Mouse (Mus musculus) brown adipose tissue, adult 24 weeks (tissue): Measurements from ENCODE around the gene Shf. TPM values are rescaled to one million over a fixed set of nuclear protein-coding genes. Genes with fewer than 3 reads are reported as not detected.

Experiments used
- H3K27ac ChIP-seq: fragments of 200-500 bp; replicated peaks from 2 replicates; pipeline ENCODE4 v1.5.1; 2012; ENCODE audit warnings: low read depth, mild to moderate bottlenecking, low read length
- H3K4me1 ChIP-seq: fragments of 200-500 bp; 2 replicates; pipeline ENCODE4 v1.6.1; 2012; ENCODE audit warnings: low read length, mixed read lengths; ENCODE audit not compliant: control insufficient read depth, insufficient read depth, insufficient read length
- H3K4me3 ChIP-seq: fragments of 200-500 bp; 2 replicates; pipeline ENCODE4 v1.5.1; 2012; ENCODE audit warnings: low read depth, mild to moderate bottlenecking, low read length, moderate library complexity; ENCODE audit not compliant: insufficient read depth
- polyA plus RNA-seq: library from polyadenylated mRNA; stranded (reverse); fragments of >200 nt; gene quantifications from 2 replicates; pipeline ENCODE4 v1.2.4, GENCODE M21; 2012; ENCODE audit not compliant: missing spikeins, insufficient read depth, insufficient read length

The Shf gene
- polyA plus RNA-seq, 1 experiment = 3.1 TPM

GRCm38 (mm10) chr2:122311561-122311960 is 57.4 kb downstream of the Shf start:
- H3K4me3 ChIP-seq = no peak overlapping the region
- H3K27ac ChIP-seq = no peak overlapping the region

GRCm38 (mm10) chr2:122309647-122310046 is 59.3 kb downstream of the Shf start:
- Histone ChIP-seq H3K4me3 (no peak overlapping the region), H3K4me1 (no peaks in the 10 kb centered on the region), H3K27ac (no peak overlapping the region)

More at GRCm38 (mm10) chr2:122311561-122311960, 57.4 kb downstream of the Shf start:
- no peaks in the 10 kb centered on the region for H3K4me1 ChIP-seq

- no peak overlapping the region for H3K27ac ChIP-seq
- H3K4me3 ChIP-seq = no peak overlapping the region
- H3K4me1 ChIP-seq = peaks cover under 1% of the 10 kb centered on the region; the same call in 1 of the 2 replicates
Measured at GRCm38 (mm10) chr2:122306184-122306583, 62.8 kb downstream of the Shf start.

GRCm38 (mm10) chr2:122305097-122305892 is 63.7 kb downstream of the Shf start:
- Histone ChIP-seq H3K4me1 (peaks cover 2% of the 10 kb centered on the region; the same call in 1 of the 2 replicates), H3K4me3 (no peak overlapping the region), H3K27ac (no peak overlapping the region)

GRCm38 (mm10) chr2:122304544-122304943 is 64.4 kb downstream of the Shf start:
- Histone ChIP-seq H3K4me3 (no peak overlapping the region), H3K4me1 (peaks cover 2% of the 10 kb centered on the region; the same call in 1 of the 2 replicates), H3K27ac (no peak overlapping the region)

GRCm38 (mm10) chr2:122302574-122303241 is 66.3 kb downstream of the Shf start:
- Histone ChIP-seq H3K4me3 (no peak overlapping the region), H3K4me1 (peaks cover 2% of the 10 kb centered on the region; the same call in 1 of the 2 replicates), H3K27ac (no peak overlapping the region)

GRCm38 (mm10) chr2:122301921-122302573 is 66.9 kb downstream of the Shf start:
- Histone ChIP-seq H3K27ac (no peak overlapping the region), H3K4me3 (peak overlapping the region; percentile 37; the same call in 1 of the 2 replicates), H3K4me1 (peaks cover 2% of the 10 kb centered on the region; the same call in 1 of the 2 replicates)

GRCm38 (mm10) chr2:122301081-122301920 is 67.7 kb downstream of the Shf start:
- Histone ChIP-seq H3K4me1 (peaks cover 2% of the 10 kb centered on the region; the same call in 1 of the 2 replicates), H3K4me3 (peak overlapping the region; percentile 37), H3K27ac (no peak overlapping the region)

- Histone ChIP-seq H3K27ac (no peak overlapping the region), H3K4me1 (peaks cover 2% of the 10 kb centered on the region; the same call in 1 of the 2 replicates), H3K4me3 (no peak overlapping the region)
Measured at GRCm38 (mm10) chr2:122300656-122301020, 68.3 kb downstream of the Shf start.

GRCm38 (mm10) chr2:122299911-122300655 is 68.9 kb downstream of the Shf start:
- Histone ChIP-seq H3K27ac (no peak overlapping the region), H3K4me1 (peaks cover 2% of the 10 kb centered on the region; the same call in 1 of the 2 replicates), H3K4me3 (no peak overlapping the region)

Other genes with a start within 250 kb of the Shf start
- 1,264 and 2,088 TPM in 2 replicates for gene B2m, start 221.5 kb downstream of the Shf start, polyA plus RNA-seq
- not detected in 2 replicates for gene Trim69, start 208.5 kb downstream of the Shf start, polyA plus RNA-seq
- not detected in 2 replicates for gene Patl2, start 183.0 kb downstream of the Shf start, polyA plus RNA-seq
- not detected in 2 replicates for gene Terb2, start 182.9 kb downstream of the Shf start, polyA plus RNA-seq
- 59.6 and 87.1 TPM in 2 replicates for gene Sord, start 134.4 kb downstream of the Shf start, polyA plus RNA-seq
- gene Duox2, start 70.7 kb downstream of the Shf start, polyA plus RNA-seq = not detected in 2 replicates
- not detected in 2 replicates for gene Duoxa2, start 70.3 kb downstream of the Shf start, polyA plus RNA-seq
- 0.67 TPM in 1 of 2 replicates, not detected in the other for gene Duoxa1, start 55.4 kb downstream of the Shf start, polyA plus RNA-seq
- not detected in 2 replicates for gene Duox1, start 53.5 kb downstream of the Shf start, polyA plus RNA-seq
- gene Slc28a2, start 57.3 kb upstream of the Shf start, polyA plus RNA-seq = 6.6 and 15.1 TPM in 2 replicates
- not detected in 2 replicates for gene Gm14085, start 115.8 kb upstream of the Shf start, polyA plus RNA-seq
- 4.6 and 6.3 TPM in 2 replicates for gene Gatm, start 242.1 kb upstream of the Shf start, polyA plus RNA-seq